Mouse (Mus musculus) neural tube, embryonic 13.5 days (tissue): ENCODE data around the gene Tenm2. TPM values are rescaled to one million over a fixed set of nuclear protein-coding genes. Genes with fewer than 3 reads are reported as not detected.

Experiments
- ATAC-seq: fragments of 200-750 bp; cut with Nextera tagmentation; 2 replicates; pipeline ENCODE4 v1.8.0; 2017; ENCODE audit warnings: low read depth, mild to moderate bottlenecking, moderate TSS enrichment, moderate library complexity
- H3K27ac ChIP-seq: fragments of 300-500 bp; sonication (generic); replicated peaks from 2 replicates; pipeline ENCODE4 v1.5.1; 2015; ENCODE audit warnings: moderate library complexity, mild to moderate bottlenecking, inconsistent platforms
- H3K27me3 ChIP-seq: fragments of 300-500 bp; sonication (generic); 2 replicates; pipeline ENCODE4 v1.6.1; 2015; ENCODE audit warnings: mild to moderate bottlenecking, inconsistent platforms
- H3K36me3 ChIP-seq: fragments of 300-500 bp; sonication (generic); 2 replicates; pipeline ENCODE4 v1.6.1; 2015; ENCODE audit warnings: mild to moderate bottlenecking, inconsistent platforms
- H3K4me1 ChIP-seq: fragments of 300-500 bp; sonication (generic); replicated peaks from 2 replicates; pipeline ENCODE4 v1.6.1; 2015; ENCODE audit warnings: inconsistent platforms
- H3K4me2 ChIP-seq: fragments of 300-500 bp; sonication (generic); 2 replicates; pipeline ENCODE4 v1.6.1; 2015; ENCODE audit warnings: inconsistent platforms, mild to moderate bottlenecking, moderate library complexity
- H3K4me3 ChIP-seq: fragments of 300-500 bp; sonication (generic); 2 replicates; pipeline ENCODE4 v1.5.1; 2015; ENCODE audit warnings: mild to moderate bottlenecking, inconsistent platforms
- H3K9ac ChIP-seq: fragments of 300-500 bp; sonication (generic); 2 replicates; pipeline ENCODE4 v1.6.1; 2015; ENCODE audit warnings: moderate library complexity, mild to moderate bottlenecking, inconsistent platforms
- H3K9me3 ChIP-seq: fragments of 300-500 bp; sonication (generic); 2 replicates; pipeline ENCODE4 v1.6.1; 2016; ENCODE audit warnings: inconsistent platforms
- WGBS: fragments of 180-500 bp; shearing (Covaris S2); methylation state at CpG from one replicate; pipeline ENCODE4 v1.1.7; 2015; 5-methylcytosine and 5-hydroxymethylcytosine counted together
- polyA plus RNA-seq: library from polyadenylated mRNA; unstranded; fragments of >200 nt; fragmentation: Nextera tagmentation; extraction: Ambion mirVana; gene quantifications from 2 replicates; pipeline ENCODE4 v1.2.1, GENCODE M21; 2015

Tenm2 gene
- polyA plus RNA-seq, 1 experiment from 2014 or later = 14.2 TPM

- Histone ChIP-seq H3K4me2 (no peak overlapping the region), H3K4me1 (peaks cover 13% of the 10 kb centered on the region), H3K36me3 (no peaks in the 10 kb centered on the region), H3K9me3 (no peaks in the 10 kb centered on the region), H3K9ac (no peak overlapping the region), H3K4me3 (no peak overlapping the region), H3K27me3 (no peaks in the 10 kb centered on the region), H3K27ac (no peak overlapping the region)
- WGBS = 88% methylated on average over 11 of the region's 11 CpGs
- ATAC-seq = no peak
Observed at GRCm38 (mm10) chr11:36228654-36229053, 1007.1 kb downstream of the Tenm2 start.

- WGBS = 78% methylated on average over 6 of the region's 6 CpGs
- H3K4me2 ChIP-seq = no peak overlapping the region
- no peak overlapping the region for H3K4me3 ChIP-seq
- no peaks in the 10 kb centered on the region for H3K36me3 ChIP-seq
- no peak for ATAC-seq
- no peak overlapping the region for H3K27ac ChIP-seq
- no peaks in the 10 kb centered on the region for H3K27me3 ChIP-seq
- no peaks in the 10 kb centered on the region for H3K9me3 ChIP-seq
- peaks cover 15% of the 10 kb centered on the region for H3K4me1 ChIP-seq
- no peak overlapping the region for H3K9ac ChIP-seq
Observed at GRCm38 (mm10) chr11:36228196-36228595, 1007.6 kb downstream of the Tenm2 start.

GRCm38 (mm10) chr11:36226061-36226460 is 1009.7 kb downstream of the Tenm2 start:
- 43% methylated on average over 3 of the region's 3 CpGs for WGBS
- Histone ChIP-seq H3K9me3 (no peaks in the 10 kb centered on the region), H3K36me3 (no peaks in the 10 kb centered on the region), H3K27me3 (no peaks in the 10 kb centered on the region), H3K9ac (no peak overlapping the region), H3K4me1 (peaks cover 35% of the 10 kb centered on the region), H3K4me3 (no peak overlapping the region), H3K4me2 (no peak overlapping the region), H3K27ac (0 out of 2 replicates have a peak overlapping the region, but pooled peaks have one; percentile 42)
- ATAC-seq = no peak

DNA sequence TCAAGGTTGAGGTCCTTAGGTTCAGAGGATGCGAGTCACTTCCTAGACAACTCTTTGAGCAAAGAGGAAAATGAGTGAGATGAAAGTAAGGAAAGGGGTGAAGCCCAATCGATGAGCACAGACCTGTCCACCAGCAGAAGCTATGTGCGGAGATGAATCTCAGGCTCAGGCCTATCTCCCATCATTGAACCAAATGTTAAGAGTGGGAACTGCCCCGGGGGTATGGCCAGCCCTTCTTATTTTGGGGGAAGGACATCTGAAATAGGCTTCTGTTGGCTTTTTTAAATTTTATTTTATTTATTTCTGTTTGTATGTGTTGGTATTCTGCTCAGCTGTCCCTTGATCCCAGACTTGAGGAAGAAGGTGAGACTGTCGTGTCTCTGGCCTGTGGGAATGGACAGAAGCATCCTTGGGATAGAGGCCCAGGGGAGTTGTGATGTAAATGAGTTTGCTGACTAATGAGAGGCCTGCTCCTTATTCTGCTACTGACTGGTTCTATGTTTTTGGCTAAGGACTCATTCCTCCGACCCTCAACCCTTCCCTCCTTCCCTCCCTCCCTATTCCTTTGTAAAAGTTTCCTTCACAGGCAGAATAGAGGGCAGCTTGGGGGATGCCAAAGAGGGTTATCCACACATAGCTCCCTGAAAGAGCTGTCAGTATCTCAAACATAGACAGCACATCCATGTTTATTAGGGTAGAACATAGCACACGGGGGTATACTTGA is 1011.9 kb downstream of the Tenm2 start:
- Histone ChIP-seq H3K27me3 (no peaks in the 10 kb centered on the region), H3K4me2 (no peak overlapping the region), H3K4me1 (peaks cover 47% of the 10 kb centered on the region), H3K36me3 (no peaks in the 10 kb centered on the region), H3K4me3 (no peak overlapping the region), H3K9me3 (no peaks in the 10 kb centered on the region), H3K27ac (no peak overlapping the region), H3K9ac (no peak overlapping the region)
- WGBS = 78% methylated on average over 7 of the region's 7 CpGs
- no peak for ATAC-seq

GRCm38 (mm10) chr11:36222071-36222470 is 1013.7 kb downstream of the Tenm2 start:
- Histone ChIP-seq H3K9ac (no peak overlapping the region), H3K9me3 (no peaks in the 10 kb centered on the region), H3K4me1 (peaks cover 47% of the 10 kb centered on the region), H3K4me2 (no peak overlapping the region), H3K4me3 (no peak overlapping the region), H3K27ac (0 out of 2 replicates have a peak overlapping the region, but pooled peaks have one; percentile 24), H3K27me3 (no peaks in the 10 kb centered on the region), H3K36me3 (no peaks in the 10 kb centered on the region)
- no peak for ATAC-seq
- 60% methylated on average over 3 of the region's 3 CpGs for WGBS

DNA sequence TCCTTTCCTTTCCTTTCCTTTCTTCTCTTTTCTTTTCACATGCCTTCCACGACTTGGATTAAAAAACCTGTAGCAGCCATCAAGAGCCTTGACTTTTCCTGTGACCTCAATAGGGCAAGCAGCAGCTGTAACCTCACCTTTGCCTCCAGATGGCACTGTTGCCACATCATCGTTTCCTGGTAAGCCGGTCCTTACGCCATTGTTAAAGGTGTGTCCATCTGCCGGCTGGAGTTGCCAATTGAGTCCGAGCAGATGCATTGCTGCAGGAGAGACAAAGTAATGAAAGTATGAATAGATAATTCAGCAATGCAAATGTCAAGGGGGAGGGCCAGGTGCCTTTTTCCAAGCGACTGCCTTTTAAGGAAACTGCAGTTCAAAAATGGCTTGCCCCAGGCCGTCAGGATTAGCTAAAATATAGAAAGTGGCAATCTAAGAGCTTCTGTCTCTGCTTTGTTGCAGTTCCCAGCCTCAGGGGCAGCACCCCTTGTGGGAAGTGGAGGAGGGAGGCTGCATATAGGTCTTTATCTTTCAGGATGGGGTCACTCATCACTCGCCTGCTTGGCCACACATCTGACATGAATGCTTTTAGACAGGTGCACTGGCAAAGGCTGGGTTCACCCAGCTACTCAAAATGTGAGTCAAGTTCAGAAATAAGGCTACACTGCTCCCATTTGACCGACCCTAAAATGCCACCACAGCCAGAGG is 1014.3 kb downstream of the Tenm2 start:
- peak; percentile 63 for ATAC-seq
- H3K36me3 ChIP-seq = no peaks in the 10 kb centered on the region
- H3K4me3 ChIP-seq = 0 out of 2 replicates have a peak overlapping the region, but pooled peaks have one; percentile 16
- peaks cover 45% of the 10 kb centered on the region for H3K4me1 ChIP-seq
- H3K4me2 ChIP-seq = peak overlapping the region; percentile 52
- H3K27me3 ChIP-seq = no peaks in the 10 kb centered on the region
- 10% methylated on average over 10 of the region's 10 CpGs for WGBS
- H3K27ac ChIP-seq = peak overlapping the region; percentile 67
- H3K9me3 ChIP-seq = no peaks in the 10 kb centered on the region
- H3K9ac ChIP-seq = peak overlapping the region; percentile 47; the same call in 1 of the 2 replicates

DNA sequence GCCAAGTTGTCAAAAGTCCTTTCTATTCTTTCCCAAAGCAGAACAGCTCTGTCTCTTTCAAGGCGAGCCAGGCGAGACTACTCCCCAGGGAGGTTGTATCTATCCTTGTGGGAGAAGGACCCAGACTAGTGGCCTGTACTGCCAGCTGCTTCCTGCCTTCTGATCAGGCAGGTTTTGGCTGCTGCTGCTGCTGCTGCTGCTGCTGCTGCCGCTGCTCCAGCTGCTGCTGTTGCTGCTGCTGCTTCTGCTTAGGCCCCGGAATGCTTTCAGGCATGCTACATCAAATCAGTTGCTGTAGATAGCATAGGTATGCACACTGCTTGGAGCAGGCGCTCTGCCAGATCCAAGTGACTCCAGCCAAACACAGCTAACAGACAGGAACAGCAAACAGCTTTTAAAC is 1015.1 kb downstream of the Tenm2 start:
- Histone ChIP-seq H3K36me3 (no peaks in the 10 kb centered on the region), H3K4me1 (peaks cover 37% of the 10 kb centered on the region), H3K4me3 (no peak overlapping the region), H3K9ac (peak overlapping the region; percentile 46), H3K27me3 (no peaks in the 10 kb centered on the region), H3K9me3 (no peaks in the 10 kb centered on the region), H3K27ac (peak overlapping the region; percentile 76), H3K4me2 (no peak overlapping the region)
- WGBS = 15% methylated on average over 5 of the region's 5 CpGs
- no peak for ATAC-seq

DNA sequence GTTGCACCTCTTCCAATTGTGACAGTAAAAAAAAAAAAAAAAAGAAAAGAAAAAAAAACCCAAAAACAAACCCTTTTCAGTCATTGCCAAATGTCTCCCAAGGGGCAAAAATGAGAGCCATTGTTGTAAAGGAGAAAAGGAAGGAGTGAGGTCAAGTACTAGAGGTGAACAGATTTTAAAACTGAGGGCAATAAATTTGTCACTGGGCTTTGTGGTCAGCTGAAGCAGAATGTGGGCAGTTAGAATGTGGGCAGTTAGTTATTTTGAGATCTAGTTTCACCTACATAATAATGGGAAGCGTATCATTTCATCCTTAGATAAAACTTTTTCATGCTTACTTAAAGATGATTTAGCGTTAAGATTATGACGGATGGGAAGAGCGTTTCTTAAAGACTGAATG is 1016.2 kb downstream of the Tenm2 start:
- no peaks in the 10 kb centered on the region for H3K9me3 ChIP-seq
- no peak overlapping the region for H3K9ac ChIP-seq
- no peak for ATAC-seq
- H3K4me2 ChIP-seq = no peak overlapping the region
- 38% methylated on average over 4 of the region's 4 CpGs for WGBS
- H3K27ac ChIP-seq = no peak overlapping the region
- no peak overlapping the region for H3K4me3 ChIP-seq
- peaks cover 33% of the 10 kb centered on the region for H3K4me1 ChIP-seq
- H3K27me3 ChIP-seq = no peaks in the 10 kb centered on the region
- no peaks in the 10 kb centered on the region for H3K36me3 ChIP-seq

DNA sequence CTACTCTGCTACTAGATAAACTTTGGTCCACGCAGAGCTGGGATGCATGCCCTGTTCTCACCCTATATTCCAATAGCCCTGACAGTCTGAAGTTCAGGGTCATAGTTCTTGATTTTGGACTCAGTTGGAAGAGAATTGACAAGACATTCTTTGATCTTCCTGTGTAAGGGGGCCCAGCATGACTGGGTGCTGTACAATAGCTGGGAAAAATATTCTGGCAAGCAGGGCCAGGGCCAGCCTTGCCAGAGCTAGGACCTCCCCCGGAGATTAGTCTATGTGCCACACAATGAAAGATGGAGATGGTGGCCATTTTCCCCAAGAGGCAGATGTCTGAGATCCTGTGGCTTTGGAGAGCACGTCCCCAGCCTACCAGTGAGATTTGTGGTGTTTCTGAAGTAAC is 1021.2 kb downstream of the Tenm2 start:
- no peak overlapping the region for H3K4me3 ChIP-seq
- no peaks in the 10 kb centered on the region for H3K4me1 ChIP-seq
- H3K9ac ChIP-seq = no peak overlapping the region
- no peaks in the 10 kb centered on the region for H3K36me3 ChIP-seq
- no peak overlapping the region for H3K27ac ChIP-seq
- no peaks in the 10 kb centered on the region for H3K9me3 ChIP-seq
- no peak for ATAC-seq
- H3K4me2 ChIP-seq = no peak overlapping the region
- no peaks in the 10 kb centered on the region for H3K27me3 ChIP-seq
- 81% methylated on average over 3 of the region's 3 CpGs for WGBS

GRCm38 (mm10) chr11:36204381-36204780 is 1031.4 kb downstream of the Tenm2 start:
- H3K4me1 ChIP-seq = no peaks in the 10 kb centered on the region
- no peak overlapping the region for H3K4me3 ChIP-seq
- H3K9me3 ChIP-seq = no peaks in the 10 kb centered on the region
- no peaks in the 10 kb centered on the region for H3K27me3 ChIP-seq
- H3K4me2 ChIP-seq = no peak overlapping the region
- no peak overlapping the region for H3K9ac ChIP-seq
- no peak for ATAC-seq
- peaks cover 8% of the 10 kb centered on the region for H3K36me3 ChIP-seq
- whole genome bisulfite sequencing = 61% methylated on average over 6 of the region's 6 CpGs
- no peak overlapping the region for H3K27ac ChIP-seq

DNA sequence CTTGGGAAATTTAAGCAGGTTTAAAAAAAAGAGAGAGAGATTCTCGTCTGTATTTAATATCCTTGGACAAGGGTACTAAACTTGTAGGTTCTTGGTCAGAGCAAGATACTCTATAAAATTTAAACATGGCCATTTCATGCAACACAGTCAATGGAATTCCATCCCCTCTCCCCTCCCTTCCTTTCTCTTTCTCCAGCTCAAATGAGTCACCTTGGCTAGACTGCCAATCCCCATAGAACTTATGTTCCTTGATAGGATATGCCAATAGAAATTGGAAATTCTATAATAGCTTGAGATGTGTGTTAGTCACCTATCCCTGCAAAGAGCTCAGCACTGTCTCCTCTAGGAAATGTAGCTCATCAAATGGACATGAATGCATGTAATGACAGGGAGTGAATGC is 1031.9 kb downstream of the Tenm2 start:
- H3K27me3 ChIP-seq = no peaks in the 10 kb centered on the region
- H3K4me1 ChIP-seq = no peaks in the 10 kb centered on the region
- H3K9ac ChIP-seq = no peak overlapping the region
- H3K4me3 ChIP-seq = no peak overlapping the region
- no peaks in the 10 kb centered on the region for H3K9me3 ChIP-seq
- 79% methylated on average over 1 of the region's 1 CpGs for WGBS
- H3K27ac ChIP-seq = no peak overlapping the region
- no peak for ATAC-seq
- no peak overlapping the region for H3K4me2 ChIP-seq
- H3K36me3 ChIP-seq = peaks cover 8% of the 10 kb centered on the region

DNA sequence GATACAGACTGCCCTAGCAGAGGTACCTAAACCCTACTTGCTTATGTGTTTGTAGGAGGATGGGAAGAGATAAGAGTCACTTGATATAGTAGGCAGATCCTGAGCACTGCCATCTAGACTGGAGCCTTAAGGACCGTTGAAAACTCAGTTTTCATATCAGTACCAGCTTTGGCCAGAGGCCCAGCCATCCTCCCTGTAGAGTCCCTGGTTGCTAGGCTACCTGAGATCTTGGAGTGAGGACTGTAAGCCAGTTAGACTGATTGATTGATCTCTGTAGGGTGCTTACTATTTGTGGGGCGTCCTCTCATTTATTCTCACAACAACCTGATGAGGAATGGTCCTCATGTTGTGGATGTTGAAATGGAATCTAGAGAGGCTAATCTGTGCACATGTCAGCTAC is 1041.4 kb downstream of the Tenm2 start:
- Histone ChIP-seq H3K36me3 (no peaks in the 10 kb centered on the region), H3K27ac (no peak overlapping the region), H3K4me1 (peaks cover 6% of the 10 kb centered on the region; the same call in 1 of the 2 replicates), H3K27me3 (no peaks in the 10 kb centered on the region), H3K4me3 (no peak overlapping the region), H3K9me3 (no peaks in the 10 kb centered on the region), H3K4me2 (no peak overlapping the region), H3K9ac (no peak overlapping the region)
- 44% methylated on average over 2 of the region's 2 CpGs for WGBS
- ATAC-seq = peak; percentile 76
